Mouse (Mus musculus) heart, adult 18-20 months (tissue): Measurements from ENCODE around the gene Bicdl2. TPM values are rescaled to one million over a fixed set of nuclear protein-coding genes. Genes with fewer than 3 reads are reported as not detected.

Experiments used
- DNase-seq, 2 experiments: peaks; one replicate each; pipeline ENCODE4 v3.0.0; 2021 to 2022; ENCODE audit warnings: mixed read lengths in 1 of 2
- long read RNA-seq, 2 experiments: library from polyadenylated mRNA; stranded (forward); transcript quantifications; one replicate each; pipeline ENCODE4 v2.0.0; 2021
- total RNA-seq, 2 experiments: library from RNA; stranded (reverse); gene quantifications; 2 replicates each; pipeline ENCODE4 v1.2.3; 2021

The Bicdl2 gene
- not detected for total RNA-seq
- long read RNA-seq, experiment 1: 0 reads
- long read RNA-seq, experiment 2: 0 reads

- DNase-seq: peak in 1 of 2 experiments; percentile 47
Measured at GRCm38 (mm10) chr17:23660117-23660875, at the start of gene Bicdl2. Gene Bicdl2, plus strand, starts transcription at chr17:23660506.

- no peak for DNase-seq
Measured at GRCm38 (mm10) chr17:23617087-23617486, 43.2 kb upstream of the Bicdl2 start.

- DNase-seq: no peak
Measured at GRCm38 (mm10) chr17:23620351-23620750, 40.0 kb upstream of the Bicdl2 start.

- DNase-seq: no peak
Measured at GRCm38 (mm10) chr17:23627813-23628212, 32.5 kb upstream of the Bicdl2 start.

- peak; percentile 71 to 88 for DNase-seq
Measured at GRCm38 (mm10) chr17:23630195-23631020, 29.9 kb upstream of the Bicdl2 start.

- DNase-seq: no peak
Measured at GRCm38 (mm10) chr17:23631241-23631640, 29.1 kb upstream of the Bicdl2 start.

GRCm38 (mm10) chr17:23644613-23645495 is 15.5 kb upstream of the Bicdl2 start, which contains the start of gene Mmp25:
Gene Mmp25, minus strand, starts transcription at chr17:23645277.
- no peak for DNase-seq

- DNase-seq: no peak
Measured at GRCm38 (mm10) chr17:23645894-23646293, 14.4 kb upstream of the Bicdl2 start.

- no peak for DNase-seq
Measured at GRCm38 (mm10) chr17:23651363-23651762, 8.9 kb upstream of the Bicdl2 start.

GRCm38 (mm10) chr17:23653324-23653723 is 7.0 kb upstream of the Bicdl2 start:
- no peak for DNase-seq

GRCm38 (mm10) chr17:23654001-23654400 is 6.3 kb upstream of the Bicdl2 start:
- no peak for DNase-seq

GRCm38 (mm10) chr17:23654410-23654809 is 5.9 kb upstream of the Bicdl2 start:
- DNase-seq: no peak

- no peak for DNase-seq
Measured at GRCm38 (mm10) chr17:23658450-23658849, 1.9 kb upstream of the Bicdl2 start.

- no peak for DNase-seq
Measured at GRCm38 (mm10) chr17:23660876-23661200, 532 bp downstream of the Bicdl2 start.

GRCm38 (mm10) chr17:23661526-23661925 is 1.2 kb downstream of the Bicdl2 start:
- DNase-seq: no peak

- DNase-seq: peak in 1 of 2 experiments; percentile 37
Measured at GRCm38 (mm10) chr17:23664556-23665021, 4.3 kb downstream of the Bicdl2 start.

GRCm38 (mm10) chr17:23665511-23665910 is 5.2 kb downstream of the Bicdl2 start:
- no peak for DNase-seq

GRCm38 (mm10) chr17:23670516-23671074 is 10.3 kb downstream of the Bicdl2 start:
- DNase-seq: no peak

- DNase-seq: no peak
Measured at GRCm38 (mm10) chr17:23671519-23671918, 11.2 kb downstream of the Bicdl2 start.

- DNase-seq: no peak
Measured at GRCm38 (mm10) chr17:23672761-23673160, 12.5 kb downstream of the Bicdl2 start.

GRCm38 (mm10) chr17:23673424-23674073 is 13.2 kb downstream of the Bicdl2 start, which contains the start of the genes Hcfc1r1 and Thoc6:
Gene Hcfc1r1, plus strand, starts transcription at chr17:23673596.
Gene Thoc6, minus strand, starts transcription at chr17:23673882.
- DNase-seq: peak; percentile 95 to 96
